8 mouse cellular contexts compared by ENCODE assay signal in the genomic region with DNA sequence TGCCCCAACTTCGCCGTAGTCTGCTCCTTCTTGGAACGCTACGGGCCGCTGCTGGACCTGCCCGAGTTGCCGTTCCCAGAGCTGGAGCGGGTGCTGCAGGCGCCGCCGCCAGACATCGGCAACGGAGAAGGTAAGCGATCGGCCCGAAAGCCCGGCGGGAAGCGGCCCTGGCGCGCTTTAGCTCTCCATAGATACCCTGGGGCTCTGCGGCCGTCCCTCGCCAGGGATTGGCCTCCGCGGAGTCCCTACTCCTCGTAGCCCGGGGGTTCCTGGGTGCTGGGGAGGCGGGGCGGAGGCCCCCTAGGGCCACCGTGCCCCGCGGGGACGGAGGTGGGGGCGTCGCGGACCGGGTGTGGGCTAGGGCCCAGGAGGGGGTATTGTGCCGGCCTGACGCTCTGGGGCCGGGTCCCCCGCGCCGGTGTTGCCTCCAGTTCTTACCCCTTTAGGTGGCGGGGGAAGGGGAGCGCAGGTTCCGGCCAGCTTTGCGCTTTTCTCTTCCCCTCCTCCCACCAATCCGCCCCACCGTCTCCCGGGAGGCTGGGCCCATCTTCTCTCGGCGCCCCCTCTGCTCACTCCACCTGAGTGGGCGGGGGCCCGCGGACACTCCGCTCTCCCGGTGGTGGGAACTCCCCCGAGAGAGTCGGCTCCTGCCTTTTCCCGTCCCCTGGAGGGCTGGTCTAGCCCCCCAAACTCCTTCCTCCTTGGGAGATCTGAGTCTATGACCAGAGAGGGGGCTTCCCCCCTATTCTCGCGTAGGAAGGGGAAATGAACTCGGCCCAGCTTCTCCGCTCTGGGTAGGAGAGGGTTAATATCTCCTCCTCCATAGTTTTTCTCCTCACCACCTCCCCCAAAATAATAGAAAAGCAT. TPM values are rescaled to one million over a fixed set of nuclear protein-coding genes. Genes with fewer than 3 reads are reported as not detected.
DNase-seq lines count a peak whose midpoint lies in the region; ATAC-seq and TF ChIP-seq lines count a peak whose summit lies in the region.

No protein-coding gene starts in this region.

- no peaks in the 10 kb centered on the region for H3K27me3 ChIP-seq in hindbrain, embryonic 13.5 days

- peaks cover 19% of the 10 kb centered on the region for H3K4me1 ChIP-seq in hindbrain, embryonic 13.5 days (replicated peaks)

- no peak for TF ChIP-seq CTCF in left cerebral cortex, adult 2 months (IDR thresholded peaks at IDR 0.05)

- H3K9me3 ChIP-seq in hindbrain, embryonic 13.5 days, result no peaks in the 10 kb centered on the region

- DNase-seq in R1 (ENCODE audit: low read depth, low spot score), result peak; percentile 64
- DNase-seq in cerebellum, adult 9-11 months, result peak; percentile 80
- peak; percentile 28 to 30 for DNase-seq in frontal cortex, postnatal 25 days (ENCODE audit: low spot score in 2 of 2)
- DNase-seq in left cerebral cortex, adult 2 months (ENCODE audit: extremely low spot score in 1 of 2, low spot score in 2 of 2), result peak; percentile 56 to 62
- DNase-seq in lung, postnatal 4 days, result peak; percentile 55 to 61
- peak; percentile 52 for DNase-seq in right cerebral cortex, adult 18-20 months
- DNase-seq in urinary bladder, postnatal 14 days (ENCODE audit: low spot score), result peak; percentile 48

- peak overlapping the region; percentile 99 for H3K27ac ChIP-seq in hindbrain, embryonic 13.5 days
- H3K27ac ChIP-seq in left cerebral cortex, adult 2 months, result peak overlapping the region; percentile 97

- ATAC-seq in hindbrain, embryonic 13.5 days (ENCODE audit: low FRiP score), result peak; percentile 53

- peak overlapping the region; percentile 99 for H3K9ac ChIP-seq in hindbrain, embryonic 13.5 days

- H3K36me3 ChIP-seq in hindbrain, embryonic 13.5 days, result 0 out of 2 replicates have a peak, but pooled peaks cover 2% of the 10 kb centered on the region

- H3K4me3 ChIP-seq in hindbrain, embryonic 13.5 days, result peak overlapping the region; percentile 100
- peak overlapping the region; percentile 65 for H3K4me3 ChIP-seq in left cerebral cortex, adult 2 months

- peak overlapping the region; percentile 68 for H3K4me2 ChIP-seq in hindbrain, embryonic 13.5 days

- WGBS in hindbrain, embryonic 13.5 days, result 1% methylated on average over 58 of the region's 65 CpGs

- intact Hi-C loops in left cerebral cortex, adult 2 months (cut with DNase I), result loop anchor here (1.0 to 10.0 kb wide), 6 partner anchors 62 to 395 kb away; partner anchors contain the start of genes Clns1a and Ints4

RNA-seq across cellular contexts. Expression of gene Rsf1, which starts 0.5 kb away (rescaled TPM):
- polyA plus RNA-seq in hindbrain, embryonic 13.5 days (2015; fragmentation: Nextera tagmentation; extraction: Ambion mirVana), result 35.4 and 36.2 TPM in 2 replicates
- 10 to 100 TPM; 44.8 to 49.2 TPM for total RNA-seq in left cerebral cortex, adult 2 months (2021)

RNA-seq across cellular contexts. Expression of gene Aamdc, which starts 0.9 kb away (rescaled TPM):
- polyA plus RNA-seq in hindbrain, embryonic 13.5 days (2015; fragmentation: Nextera tagmentation; extraction: Ambion mirVana), result 45.9 and 51.0 TPM in 2 replicates
- 10 to 100 TPM; 32.2 to 32.3 TPM for total RNA-seq in left cerebral cortex, adult 2 months (2021)

Comparison
In these comparisons a context has a peak if more than half of its experiments do, and no peak if none do; other contexts are left out.
1. Peak in every context shown above with its lines: DNase-seq, ATAC-seq, H3K4me3 ChIP-seq and H3K27ac ChIP-seq.
2. DNase-seq: peak in every context shown above with its lines; median percentile 80 in cerebellum, adult 9-11 months; 64 in R1; 59 in left cerebral cortex, adult 2 months; 58 in lung, postnatal 4 days; 52 in right cerebral cortex, adult 18-20 months; 48 in urinary bladder, postnatal 14 days; 29 in frontal cortex, postnatal 25 days.